ENCODE assay signal across 27 mouse cellular contexts in genomic region chr5:135818491-135818890, GRCm38 (mm10). TPM values are rescaled to one million over a fixed set of nuclear protein-coding genes. Genes with fewer than 3 reads are reported as not detected.
DNase-seq lines count a peak whose midpoint lies in the region; ATAC-seq and TF ChIP-seq lines count a peak whose summit lies in the region.
"Had no signal": no experiment of that assay in that cellular context is flagged by ENCODE, and none has a peak within 500 bp of the region (broad histone marks: within the 10 kb centered on the region; RNA-seq: fewer than 3 reads in every experiment).

No protein-coding gene starts in this region.

- H3K9ac ChIP-seq in midbrain, embryonic 14.5 days (replicated peaks; ENCODE audit: low read length), result no peak overlapping the region
- no peak overlapping the region; the same call in 1 of the 2 replicates for H3K9ac ChIP-seq in midbrain, embryonic 13.5 days (replicated peaks)
- H3K9ac ChIP-seq: forebrain, embryonic 12.5 days; hindbrain, embryonic 12.5 days had no signal

- peaks cover 7% of the 10 kb centered on the region; the same call in 1 of the 2 replicates for H3K36me3 ChIP-seq in midbrain, embryonic 14.5 days (ENCODE audit: control insufficient read depth, insufficient read depth, low read length)
- H3K36me3 ChIP-seq in midbrain, embryonic 13.5 days, result peaks cover 7% of the 10 kb centered on the region; the same call in 1 of the 2 replicates
- no peaks in the 10 kb centered on the region for H3K36me3 ChIP-seq in kidney, adult 2 months (ENCODE audit: control insufficient read depth, insufficient read depth, low read length)
- H3K36me3 ChIP-seq: forebrain, embryonic 12.5 days had no signal

- DNase-seq in cerebellum, postnatal 4 days (ENCODE audit: low spot score in 2 of 2), result no peak
- no peak for DNase-seq in midbrain, embryonic 14.5 days
- peak; percentile 94 for DNase-seq in cerebellum, adult 9-10 months
- no peak for DNase-seq in kidney, adult 2 months
- no peak for DNase-seq in adrenal gland, postnatal 14 days
- DNase-seq: adrenal gland, postnatal 36 days; gastrocnemius, postnatal 14 days; heart, adult 11 months; kidney, adult 11 months; right cerebral cortex, postnatal 25 days had no signal

- no peak overlapping the region for H3K4me2 ChIP-seq in midbrain, embryonic 14.5 days (ENCODE audit: low read length)
- H3K4me2 ChIP-seq in midbrain, embryonic 13.5 days (replicated peaks), result no peak overlapping the region
- H3K4me2 ChIP-seq: forebrain, embryonic 12.5 days; heart, embryonic 11.5 days; hindbrain, embryonic 12.5 days; midbrain, embryonic 11.5 days had no signal

- no peaks in the 10 kb centered on the region for H3K27me3 ChIP-seq in midbrain, embryonic 14.5 days (ENCODE audit: control insufficient read depth, insufficient read depth, low read length)
- no peaks in the 10 kb centered on the region for H3K27me3 ChIP-seq in midbrain, embryonic 13.5 days
- H3K27me3 ChIP-seq in kidney, adult 2 months (replicated peaks; ENCODE audit: control insufficient read depth, insufficient read depth, low read length), result no peaks in the 10 kb centered on the region

- WGBS in midbrain, embryonic 14.5 days, result 42% methylated on average over 7 of the region's 7 CpGs
- WGBS in midbrain, embryonic 13.5 days, result 45% methylated on average over 7 of the region's 7 CpGs
- WGBS in kidney, adult 2 months, result 42% methylated on average over 7 of the region's 7 CpGs

- ATAC-seq in cerebellum, adult (ENCODE audit: insufficient number of reproducible peaks, low FRiP score, low TSS enrichment), result peak; percentile 77; the same call in 1 of the 2 replicates
- no peak for ATAC-seq in midbrain, embryonic 14.5 days (ENCODE audit: low FRiP score, low TSS enrichment)
- no peak for ATAC-seq in midbrain, embryonic 13.5 days
- 0 out of 2 replicates have a peak, but pooled peaks have one; percentile 25 for ATAC-seq in erythroid progenitor cell, adult 5-6 weeks (replicated peaks; ENCODE audit: low FRiP score, poor library complexity, severe bottlenecking)

- H3K9me3 ChIP-seq in midbrain, embryonic 14.5 days (ENCODE audit: control insufficient read depth, low read length), result no peaks in the 10 kb centered on the region
- H3K9me3 ChIP-seq in midbrain, embryonic 13.5 days, result no peaks in the 10 kb centered on the region
- H3K9me3 ChIP-seq: forebrain, embryonic 12.5 days; hindbrain, embryonic 12.5 days had no signal

- peaks cover 33% of the 10 kb centered on the region for H3K4me1 ChIP-seq in midbrain, embryonic 14.5 days (ENCODE audit: control insufficient read depth, insufficient read depth, low read length)
- peaks cover 57% of the 10 kb centered on the region for H3K4me1 ChIP-seq in midbrain, embryonic 13.5 days (replicated peaks)
- H3K4me1 ChIP-seq in kidney, adult 2 months (ENCODE audit: control insufficient read depth, insufficient read depth, low read length), result no peaks in the 10 kb centered on the region

- 0 out of 2 replicates have a peak overlapping the region, but pooled peaks have one; percentile 6 for H3K27ac ChIP-seq in midbrain, embryonic 14.5 days (replicated peaks; ENCODE audit: low read depth, low read length)
- H3K27ac ChIP-seq in midbrain, embryonic 13.5 days, result no peak overlapping the region
- H3K27ac ChIP-seq in kidney, adult 2 months (ENCODE audit: insufficient read depth, low read depth, low read length), result no peak overlapping the region
- H3K27ac ChIP-seq: forebrain, embryonic 12.5 days; hindbrain, embryonic 12.5 days; kidney, postnatal 0 days had no signal

- no peak overlapping the region for H3K4me3 ChIP-seq in midbrain, embryonic 14.5 days (replicated peaks; ENCODE audit: low read depth, low read length)
- no peak overlapping the region for H3K4me3 ChIP-seq in midbrain, embryonic 13.5 days (replicated peaks)
- H3K4me3 ChIP-seq in kidney, adult 2 months (ENCODE audit: insufficient read depth, low read depth, low read length), result no peak overlapping the region
- H3K4me3 ChIP-seq: forebrain, embryonic 12.5 days; hindbrain, embryonic 12.5 days had no signal

- TF ChIP-seq CTCF in kidney, adult 2 months (conservative IDR thresholded peaks at IDR 0.05; ENCODE audit: insufficient read depth, insufficient read length, low read depth, low read length), result no peak

- no peak for TF ChIP-seq POLR2A in kidney, adult 2 months (IDR thresholded peaks at IDR 0.05; ENCODE audit: low read depth, low read length)

RNA-seq across cellular contexts. Expression of gene Srrm3, which starts 11.8 kb away (rescaled TPM):
- 59.8 and 66.2 TPM in 2 replicates for polyA plus RNA-seq in midbrain, embryonic 14.5 days (2014; fragmentation: Nextera tagmentation; extraction: Ambion mirVana)
- 91.4 and 124 TPM in 2 replicates for polyA plus RNA-seq in midbrain, embryonic 13.5 days (2015; fragmentation: Nextera tagmentation; extraction: Ambion mirVana)
- total RNA-seq in erythroid progenitor cell, adult 5-6 weeks (2015; ENCODE audit: low replicate concordance), result not detected in 2 replicates
- not detected in 2 replicates for total RNA-seq in erythroid progenitor cell, adult 5-6 weeks (2017; ENCODE audit: low replicate concordance)
- 0.03 and 0.16 TPM in 2 replicates for polyA plus RNA-seq in kidney, adult 2 months (2012; rRNA removed)
- 2.7 and 4.3 TPM in 2 replicates for total RNA-seq in adrenal gland, postnatal 14 days (2021)
- total RNA-seq: gastrocnemius, postnatal 14 days; liver, adult 2 months; megakaryocyte progenitor cell, adult 5-6 weeks; monocyte, adult 5-6 weeks; neutrophil, adult 5-6 weeks had no signal
- polyA plus RNA-seq: heart, postnatal 0 days; limb, embryonic 11.5 days; liver, adult 2 months; liver, embryonic 16.5 days had no signal

RNA-seq across cellular contexts. Expression of gene Mdh2, which starts 40.2 kb away (rescaled TPM):
- 573 and 587 TPM in 2 replicates for polyA plus RNA-seq in midbrain, embryonic 14.5 days (2014; fragmentation: Nextera tagmentation; extraction: Ambion mirVana)
- polyA plus RNA-seq in midbrain, embryonic 13.5 days (2015; fragmentation: Nextera tagmentation; extraction: Ambion mirVana), result 563 and 580 TPM in 2 replicates
- 156 and 193 TPM in 2 replicates for total RNA-seq in erythroid progenitor cell, adult 5-6 weeks (2015; ENCODE audit: low replicate concordance)
- total RNA-seq in erythroid progenitor cell, adult 5-6 weeks (2017; ENCODE audit: low replicate concordance), result 74.0 and 81.6 TPM in 2 replicates
- 1,141 and 1,152 TPM in 2 replicates for polyA plus RNA-seq in kidney, adult 2 months (2012; rRNA removed)
- 957 and 984 TPM in 2 replicates for total RNA-seq in adrenal gland, postnatal 14 days (2021)

RNA-seq across cellular contexts. Expression of gene Styxl1, which starts 40.3 kb away (rescaled TPM):
- polyA plus RNA-seq in midbrain, embryonic 14.5 days (2014; fragmentation: Nextera tagmentation; extraction: Ambion mirVana), result 0.23 and 0.63 TPM in 2 replicates
- polyA plus RNA-seq in midbrain, embryonic 13.5 days (2015; fragmentation: Nextera tagmentation; extraction: Ambion mirVana), result 0.34 TPM in 1 of 2 replicates, not detected in the other
- total RNA-seq in erythroid progenitor cell, adult 5-6 weeks (2015; ENCODE audit: low replicate concordance), result not detected in 2 replicates
- not detected in 2 replicates for total RNA-seq in erythroid progenitor cell, adult 5-6 weeks (2017; ENCODE audit: low replicate concordance)
- 0.38 and 0.67 TPM in 2 replicates for polyA plus RNA-seq in kidney, adult 2 months (2012; rRNA removed)
- total RNA-seq in adrenal gland, postnatal 14 days (2021), result 0.30 and 0.37 TPM in 2 replicates
- total RNA-seq: ES-E14; gastrocnemius, postnatal 14 days; megakaryocyte progenitor cell, adult 5-6 weeks; monocyte, adult 5-6 weeks had no signal
- polyA plus RNA-seq: hindbrain, embryonic 12.5 days; limb, embryonic 11.5 days; midbrain, embryonic 11.5 days; spleen, adult 2 months had no signal

Comparison
In these comparisons a context has a peak if more than half of its experiments do, and no peak if none do; other contexts are left out.
1. ATAC-seq: peak in cerebellum, adult (single experiment) and erythroid progenitor cell, adult 5-6 weeks (single experiment); none in midbrain, embryonic 14.5 days (single experiment) and midbrain, embryonic 13.5 days (single experiment).
2. RNA of gene Srrm3, which starts 11.8 kb away (polyA plus RNA-seq): 91.4 to 124 TPM in midbrain, embryonic 13.5 days and 59.8 to 66.2 TPM in midbrain, embryonic 14.5 days; 0.03 to 0.16 TPM in kidney, adult 2 months; every median in the first group is over 10 times any median in the second.